Mouse (Mus musculus) lung, embryonic 14.5 days (tissue): ENCODE data around the gene Entpd2. TPM values are rescaled to one million over a fixed set of nuclear protein-coding genes. Genes with fewer than 3 reads are reported as not detected.

Experiments used
- ATAC-seq: fragments of 200-750 bp; cut with Nextera tagmentation; 2 replicates; pipeline ENCODE4 v1.8.0; 2017; ENCODE audit warnings: mild to moderate bottlenecking, moderate TSS enrichment, moderate library complexity; ENCODE audit not compliant: insufficient read depth
- DNase-seq: peaks from one replicate; pipeline ENCODE4 v3.0.0-alpha.2; 2015
- H3K27ac ChIP-seq: fragments of 300-500 bp; sonication (generic); 2 replicates; pipeline ENCODE4 v1.5.1; 2014; ENCODE audit warnings: low read depth, mild to moderate bottlenecking, moderate library complexity
- H3K27me3 ChIP-seq: fragments of 300-500 bp; sonication (generic); 2 replicates; pipeline ENCODE4 v1.6.1; 2014; ENCODE audit warnings: low read length, control low read depth; ENCODE audit not compliant: insufficient read depth
- H3K36me3 ChIP-seq: fragments of 300-500 bp; sonication (generic); 2 replicates; pipeline ENCODE4 v1.6.1; 2014; ENCODE audit warnings: control low read depth; ENCODE audit not compliant: insufficient read depth
- H3K4me1 ChIP-seq: fragments of 300-500 bp; sonication (generic); 2 replicates; pipeline ENCODE4 v1.6.1; 2014; ENCODE audit warnings: antibody characterized with exemption, control low read depth; ENCODE audit not compliant: insufficient read depth
- H3K4me2 ChIP-seq: fragments of 300-500 bp; sonication (generic); 2 replicates; pipeline ENCODE4 v1.6.1; 2014; ENCODE audit warnings: mild to moderate bottlenecking
- H3K4me3 ChIP-seq: fragments of 300-500 bp; sonication (generic); 2 replicates; pipeline ENCODE4 v1.5.1; 2014; ENCODE audit warnings: low read depth, low read length
- H3K9ac ChIP-seq: fragments of 300-500 bp; sonication (generic); 2 replicates; pipeline ENCODE4 v1.6.1; 2014
- H3K9me3 ChIP-seq: fragments of 300-500 bp; sonication (generic); 2 replicates; pipeline ENCODE4 v1.6.1; 2016; ENCODE audit warnings: low read depth, low read length, control low read depth
- CTCF ChIP-seq: IDR thresholded peaks from 2 replicates; pipeline ENCODE4 v1.5.1; 2016; ENCODE audit warnings: antibody characterized with exemption, low read depth
- WGBS: fragments of 180-500 bp; shearing (Covaris S2); extraction: QIAGEN DNeasy Blood & Tissue Kit; methylation state at CpG from one replicate; pipeline ENCODE4 v1.1.7; 2014; 5-methylcytosine and 5-hydroxymethylcytosine counted together
- microRNA-seq: library from miRNA; unstranded; fragments of <30 nt; microRNA quantifications from one replicate; pipeline ENCODE4, GENCODE M21; 2016; ENCODE audit warnings: borderline number of aligned reads
- polyA plus RNA-seq: library from polyadenylated mRNA; unstranded; fragments of >200 nt; fragmentation: Nextera tagmentation; extraction: Ambion mirVana; gene quantifications from 2 replicates; pipeline ENCODE4 v1.2.1, GENCODE M21; 2014

Gene Entpd2
- polyA plus RNA-seq, 1 experiment from 2014 or later: 0.92 TPM

- H3K4me2 ChIP-seq: no peak overlapping the region
- DNase-seq: no peak
- H3K36me3 ChIP-seq: no peaks in the 10 kb centered on the region
- H3K4me1 ChIP-seq: no peaks in the 10 kb centered on the region
- no peak for ATAC-seq
- no peak overlapping the region for H3K4me3 ChIP-seq
- 92% methylated on average over 10 of the region's 10 CpGs for whole genome bisulfite sequencing
- no peak overlapping the region for H3K9ac ChIP-seq
- no peaks in the 10 kb centered on the region for H3K27me3 ChIP-seq
- no peak overlapping the region for H3K27ac ChIP-seq
- no peak for TF ChIP-seq CTCF
- no peaks in the 10 kb centered on the region for H3K9me3 ChIP-seq
Measured at GRCm38 (mm10) chr2:25436286-25436820, 40.7 kb downstream of the Entpd2 start.

- Histone ChIP-seq H3K4me2 (no peak overlapping the region), H3K4me1 (no peaks in the 10 kb centered on the region), H3K36me3 (no peaks in the 10 kb centered on the region), H3K9me3 (no peaks in the 10 kb centered on the region), H3K27me3 (no peaks in the 10 kb centered on the region), H3K4me3 (no peak overlapping the region), H3K27ac (no peak overlapping the region), H3K9ac (no peak overlapping the region)
- 80% methylated on average over 20 of the region's 20 CpGs for WGBS
- DNase-seq: no peak
- ATAC-seq: no peak
- TF ChIP-seq CTCF: no peak
Measured at GRCm38 (mm10) chr2:25441067-25441466, 45.4 kb downstream of the Entpd2 start.

- no peak for DNase-seq
- no peaks in the 10 kb centered on the region for H3K27me3 ChIP-seq
- H3K4me3 ChIP-seq: no peak overlapping the region
- no peaks in the 10 kb centered on the region for H3K36me3 ChIP-seq
- no peak overlapping the region for H3K9ac ChIP-seq
- H3K4me1 ChIP-seq: no peaks in the 10 kb centered on the region
- no peak for ATAC-seq
- WGBS: 86% methylated on average over 14 of the region's 14 CpGs
- no peaks in the 10 kb centered on the region for H3K9me3 ChIP-seq
- no peak overlapping the region for H3K27ac ChIP-seq
- no peak overlapping the region for H3K4me2 ChIP-seq
- no peak for TF ChIP-seq CTCF
Measured at GRCm38 (mm10) chr2:25442682-25443081, 47.0 kb downstream of the Entpd2 start.

Small RNAs within 50 kb of the gene (microRNA-seq; reads per million reads assigned to microRNA genes)
- gene Mir3087: not detected

Other genes starting within 250 kb of the Entpd2 start
- 13.7 and 14.9 TPM in 2 replicates for gene Nrarp, start 215.1 kb upstream of the Entpd2 start, polyA plus RNA-seq
- gene Tor4a, start 199.0 kb upstream of the Entpd2 start, polyA plus RNA-seq: 7.5 and 8.2 TPM in 2 replicates
- gene Nelfb, start 184.4 kb upstream of the Entpd2 start, polyA plus RNA-seq: 96.6 and 108 TPM in 2 replicates
- not detected in 2 replicates for gene Stpg3, start 181.2 kb upstream of the Entpd2 start, polyA plus RNA-seq
- gene Fam166a, start 177.1 kb upstream of the Entpd2 start, polyA plus RNA-seq: 0.47 TPM in 1 of 2 replicates, not detected in the other
- 593 and 610 TPM in 2 replicates for gene Tubb4b, start 171.2 kb upstream of the Entpd2 start, polyA plus RNA-seq
- not detected in 2 replicates for gene Slc34a3, start 161.5 kb upstream of the Entpd2 start, polyA plus RNA-seq
- gene Rnf224, start 159.1 kb upstream of the Entpd2 start, polyA plus RNA-seq: not detected in 2 replicates
- gene Rnf208, start 153.6 kb upstream of the Entpd2 start, polyA plus RNA-seq: 7.7 and 9.9 TPM in 2 replicates
- gene Cysrt1, start 153.4 kb upstream of the Entpd2 start, polyA plus RNA-seq: not detected in 2 replicates
- 3.5 and 3.6 TPM in 2 replicates for gene AL732309.1, start 149.0 kb upstream of the Entpd2 start, polyA plus RNA-seq
- gene Tmem203, start 140.4 kb upstream of the Entpd2 start, polyA plus RNA-seq: 14.5 and 16.4 TPM in 2 replicates
- 4.7 and 5.0 TPM in 2 replicates for gene Tprn, start 133.3 kb upstream of the Entpd2 start, polyA plus RNA-seq
- gene Ssna1, start 123.4 kb upstream of the Entpd2 start, polyA plus RNA-seq: 217 and 229 TPM in 2 replicates
- gene Anapc2, start 123.4 kb upstream of the Entpd2 start, polyA plus RNA-seq: 109 and 119 TPM in 2 replicates
- not detected in 2 replicates for gene Tmem210, start 107.7 kb upstream of the Entpd2 start, polyA plus RNA-seq
- gene Lrrc26, start 106.0 kb upstream of the Entpd2 start, polyA plus RNA-seq: 0.46 and 0.89 TPM in 2 replicates
- 0.78 and 0.84 TPM in 2 replicates for gene Grin1, start 76.7 kb upstream of the Entpd2 start, polyA plus RNA-seq
- gene Man1b1, start 63.5 kb upstream of the Entpd2 start, polyA plus RNA-seq: 70.9 and 76.4 TPM in 2 replicates
- gene Dpp7, start 39.5 kb upstream of the Entpd2 start, polyA plus RNA-seq: 13.9 and 16.6 TPM in 2 replicates
- gene Uap1l1, start 30.2 kb upstream of the Entpd2 start, polyA plus RNA-seq: 17.4 and 20.1 TPM in 2 replicates
- 42.0 and 45.5 TPM in 2 replicates for gene Sapcd2, start 23.6 kb upstream of the Entpd2 start, polyA plus RNA-seq
- 19.5 and 20.5 TPM in 2 replicates for gene Npdc1, start 3.5 kb downstream of the Entpd2 start, polyA plus RNA-seq
- not detected in 2 replicates for gene Fut7, start 27.4 kb downstream of the Entpd2 start, polyA plus RNA-seq
- gene Abca2, start 32.8 kb downstream of the Entpd2 start, polyA plus RNA-seq: 3.9 and 4.6 TPM in 2 replicates
- gene Clic3, start 61.0 kb downstream of the Entpd2 start, polyA plus RNA-seq: 20.0 and 30.2 TPM in 2 replicates
- gene Paxx, start 65.2 kb downstream of the Entpd2 start, polyA plus RNA-seq: 15.8 and 23.5 TPM in 2 replicates
- 3.3 and 3.4 TPM in 2 replicates for gene Ptgds, start 74.2 kb downstream of the Entpd2 start, polyA plus RNA-seq
- gene Lcn12, start 98.0 kb downstream of the Entpd2 start, polyA plus RNA-seq: not detected in 2 replicates
- gene Fbxw5, start 104.9 kb downstream of the Entpd2 start, polyA plus RNA-seq: 75.8 and 77.7 TPM in 2 replicates
- 3.9 and 5.5 TPM in 2 replicates for gene C8g, start 105.8 kb downstream of the Entpd2 start, polyA plus RNA-seq
- gene Traf2, start 151.1 kb downstream of the Entpd2 start, polyA plus RNA-seq: 34.8 and 35.3 TPM in 2 replicates
- gene Edf1, start 162.0 kb downstream of the Entpd2 start, polyA plus RNA-seq: 282 and 295 TPM in 2 replicates
- 2.2 and 4.1 TPM in 2 replicates for gene Mamdc4, start 179.0 kb downstream of the Entpd2 start, polyA plus RNA-seq
- 183 and 197 TPM in 2 replicates for gene Phpt1, start 179.3 kb downstream of the Entpd2 start, polyA plus RNA-seq
- 0.37 TPM in 1 of 2 replicates, not detected in the other for gene Ajm1, start 185.9 kb downstream of the Entpd2 start, polyA plus RNA-seq
- gene Rabl6, start 212.6 kb downstream of the Entpd2 start, polyA plus RNA-seq: 75.5 and 85.7 TPM in 2 replicates
- 0.24 and 0.28 TPM in 2 replicates for gene Ccdc183, start 221.8 kb downstream of the Entpd2 start, polyA plus RNA-seq
- 21.9 and 26.0 TPM in 2 replicates for gene Tmem141, start 226.1 kb downstream of the Entpd2 start, polyA plus RNA-seq
- 1.8 and 2.9 TPM in 2 replicates for gene Fcna, start 232.2 kb downstream of the Entpd2 start, polyA plus RNA-seq